Comparison of ENCODE assay signal across 17 mouse cellular contexts in genomic region chr16:30595835-30596557, GRCm38 (mm10). TPM values are rescaled to one million over a fixed set of nuclear protein-coding genes. Genes with fewer than 3 reads are reported as not detected.
DNase-seq lines count a peak whose midpoint lies in the region; ATAC-seq and TF ChIP-seq lines count a peak whose summit lies in the region.
"Had no signal": no experiment of that assay in that cellular context is flagged by ENCODE, and none has a peak within 500 bp of the region (broad histone marks: within the 10 kb centered on the region; RNA-seq: fewer than 3 reads in every experiment).

No protein-coding gene starts in this region.

- H3K27ac ChIP-seq in hindbrain, postnatal 0 days, result peak overlapping the region; percentile 41; the same call in 1 of the 2 replicates
- no peak overlapping the region for H3K27ac ChIP-seq in hindbrain, embryonic 11.5 days (ENCODE audit: low read depth, low read length)
- no peak overlapping the region for H3K27ac ChIP-seq in forebrain, embryonic 14.5 days (ENCODE audit: low read depth, low read length)
- H3K27ac ChIP-seq in liver, postnatal 0 days (ENCODE audit: low read depth), result peak overlapping the region; percentile 34; the same call in 1 of the 2 replicates
- H3K27ac ChIP-seq: intestine, embryonic 15.5 days; limb, embryonic 13.5 days; macrophage had no signal

- TF ChIP-seq CTCF in hindbrain, postnatal 0 days (IDR thresholded peaks at IDR 0.05; ENCODE audit: low read depth), result no peak
- TF ChIP-seq CTCF in liver, postnatal 0 days (IDR thresholded peaks at IDR 0.05; ENCODE audit: low read depth), result no peak

- DNase-seq in hindbrain, postnatal 0 days (ENCODE audit: low spot score), result peak; percentile 61
- no peak for DNase-seq in hindbrain, embryonic 11.5 days (ENCODE audit: low spot score)
- peak; percentile 62 for DNase-seq in retina, embryonic 14.5 days (ENCODE audit: low spot score)
- DNase-seq in retina, postnatal 1 day, result no peak
- peak; percentile 86 for DNase-seq in forebrain, embryonic 14.5 days (ENCODE audit: low spot score)
- DNase-seq in liver, postnatal 0 days, result no peak
- no peak for DNase-seq in thymus, postnatal 25 days
- DNase-seq in left cerebral cortex, adult 8-10 months (ENCODE audit: low spot score in 2 of 2), result no peak
- DNase-seq: adrenal gland, adult 8-10 months; gastrocnemius, postnatal 36 days; heart, postnatal 10 days; kidney, postnatal 36 days; thymus, postnatal 4 days had no signal

- no peak for ATAC-seq in hindbrain, postnatal 0 days
- ATAC-seq in hindbrain, embryonic 11.5 days (ENCODE audit: low FRiP score), result no peak
- peak; percentile 66 for ATAC-seq in forebrain, embryonic 14.5 days
- ATAC-seq in liver, postnatal 0 days, result no peak

- H3K9ac ChIP-seq in hindbrain, postnatal 0 days (replicated peaks; ENCODE audit: low read length), result 0 out of 2 replicates have a peak overlapping the region, but pooled peaks have one; percentile 17
- no peak overlapping the region for H3K9ac ChIP-seq in hindbrain, embryonic 11.5 days (ENCODE audit: low read depth, low read length)
- no peak overlapping the region for H3K9ac ChIP-seq in forebrain, embryonic 14.5 days (ENCODE audit: low read length)
- no peak overlapping the region for H3K9ac ChIP-seq in liver, postnatal 0 days (replicated peaks)
- H3K9ac ChIP-seq: intestine, embryonic 15.5 days had no signal

- no peaks in the 10 kb centered on the region for H3K9me3 ChIP-seq in hindbrain, postnatal 0 days (ENCODE audit: low read length)
- H3K9me3 ChIP-seq in hindbrain, embryonic 11.5 days (ENCODE audit: control insufficient read depth, low read length), result no peaks in the 10 kb centered on the region
- no peaks in the 10 kb centered on the region for H3K9me3 ChIP-seq in forebrain, embryonic 14.5 days (replicated peaks; ENCODE audit: control insufficient read depth, low read length)
- no peaks in the 10 kb centered on the region for H3K9me3 ChIP-seq in liver, postnatal 0 days (ENCODE audit: low read length)
- H3K9me3 ChIP-seq: intestine, embryonic 15.5 days; limb, embryonic 13.5 days had no signal

- H3K4me1 ChIP-seq in hindbrain, postnatal 0 days (ENCODE audit: insufficient read depth, low read length), result peaks cover 6% of the 10 kb centered on the region
- peaks cover 5% of the 10 kb centered on the region for H3K4me1 ChIP-seq in hindbrain, embryonic 11.5 days (replicated peaks; ENCODE audit: control insufficient read depth, insufficient read depth, low read length)
- peaks cover 18% of the 10 kb centered on the region for H3K4me1 ChIP-seq in forebrain, embryonic 14.5 days (ENCODE audit: control insufficient read depth, insufficient read depth, low read length)
- peaks cover 13% of the 10 kb centered on the region; the same call in 1 of the 2 replicates for H3K4me1 ChIP-seq in liver, postnatal 0 days (ENCODE audit: insufficient read depth)

- H3K4me3 ChIP-seq in hindbrain, postnatal 0 days (ENCODE audit: low read length), result no peak overlapping the region
- H3K4me3 ChIP-seq in hindbrain, embryonic 11.5 days (ENCODE audit: low read depth, low read length), result no peak overlapping the region
- no peak overlapping the region for H3K4me3 ChIP-seq in forebrain, embryonic 14.5 days (ENCODE audit: low read depth, low read length)
- no peak overlapping the region for H3K4me3 ChIP-seq in liver, postnatal 0 days (ENCODE audit: low read depth, low read length)
- H3K4me3 ChIP-seq: intestine, embryonic 15.5 days; limb, embryonic 13.5 days had no signal

- no peak for TF ChIP-seq EP300 in liver, postnatal 0 days (IDR thresholded peaks at IDR 0.05; ENCODE audit: low read depth)

- WGBS in hindbrain, postnatal 0 days, result 45% methylated on average over 14 of the region's 14 CpGs
- 69% methylated on average over 14 of the region's 14 CpGs for WGBS in hindbrain, embryonic 11.5 days
- WGBS in forebrain, embryonic 14.5 days, result 26% methylated on average over 14 of the region's 14 CpGs
- 51% methylated on average over 14 of the region's 14 CpGs for WGBS in liver, postnatal 0 days (ENCODE audit: insufficient replicate concordance)

- no peak overlapping the region for H3K4me2 ChIP-seq in hindbrain, postnatal 0 days (ENCODE audit: low read depth, low read length)
- no peak overlapping the region for H3K4me2 ChIP-seq in hindbrain, embryonic 11.5 days (replicated peaks; ENCODE audit: low read depth, low read length)
- no peak overlapping the region for H3K4me2 ChIP-seq in forebrain, embryonic 14.5 days (ENCODE audit: low read length)
- peak overlapping the region; percentile 53; the same call in 1 of the 2 replicates for H3K4me2 ChIP-seq in liver, postnatal 0 days (ENCODE audit: low read depth, low read length)

- no peaks in the 10 kb centered on the region for H3K27me3 ChIP-seq in hindbrain, postnatal 0 days (ENCODE audit: insufficient read depth, low read length)
- peaks cover 7% of the 10 kb centered on the region for H3K27me3 ChIP-seq in hindbrain, embryonic 11.5 days (ENCODE audit: control insufficient read depth, insufficient read depth, low read length)
- H3K27me3 ChIP-seq in forebrain, embryonic 14.5 days (replicated peaks; ENCODE audit: control insufficient read depth, insufficient read depth, low read length), result peaks cover 15% of the 10 kb centered on the region
- H3K27me3 ChIP-seq in liver, postnatal 0 days (ENCODE audit: insufficient read depth, low read length), result peaks cover 7% of the 10 kb centered on the region; the same call in 1 of the 2 replicates
- H3K27me3 ChIP-seq: CH12.LX had no signal

- no peaks in the 10 kb centered on the region for H3K36me3 ChIP-seq in hindbrain, postnatal 0 days (ENCODE audit: insufficient read depth, low read length)
- H3K36me3 ChIP-seq in hindbrain, embryonic 11.5 days (ENCODE audit: control insufficient read depth, insufficient read depth, low read length), result no peaks in the 10 kb centered on the region
- H3K36me3 ChIP-seq in forebrain, embryonic 14.5 days (ENCODE audit: control insufficient read depth, insufficient read depth, low read length), result no peaks in the 10 kb centered on the region
- H3K36me3 ChIP-seq in liver, postnatal 0 days (replicated peaks; ENCODE audit: insufficient read depth, low read length), result no peaks in the 10 kb centered on the region
- H3K36me3 ChIP-seq: intestine, embryonic 15.5 days; limb, embryonic 13.5 days had no signal

RNA-seq across cellular contexts. Expression of gene Fam43a, which starts 3.5 kb away (rescaled TPM):
- 28.8 and 33.1 TPM in 2 replicates for total RNA-seq in hindbrain, postnatal 0 days (2014; rRNA removed)
- 14.4 and 14.8 TPM in 2 replicates for polyA plus RNA-seq in hindbrain, postnatal 0 days (2015; fragmentation: Nextera tagmentation; extraction: Ambion mirVana)
- 6.7 TPM in 2 replicates for polyA plus RNA-seq in hindbrain, embryonic 11.5 days (2014; fragmentation: Nextera tagmentation; extraction: Ambion mirVana)
- polyA plus RNA-seq in forebrain, embryonic 14.5 days (2014; fragmentation: Nextera tagmentation; extraction: Ambion mirVana), result 6.1 and 6.7 TPM in 2 replicates
- 6.1 and 6.8 TPM in 2 replicates for polyA plus RNA-seq in liver, postnatal 0 days (2015; fragmentation: Nextera tagmentation; extraction: Ambion mirVana)
- total RNA-seq in left cerebral cortex, adult 8-10 months (2022), result 10 to 100 TPM; 14.6 to 17.8 (median 16.6) TPM

RNA-seq across cellular contexts. Expression of gene Lsg1, which starts 8.6 kb away (rescaled TPM):
- 9.9 and 16.7 TPM in 2 replicates for total RNA-seq in hindbrain, postnatal 0 days (2014; rRNA removed)
- 42.1 and 45.4 TPM in 2 replicates for polyA plus RNA-seq in hindbrain, postnatal 0 days (2015; fragmentation: Nextera tagmentation; extraction: Ambion mirVana)
- polyA plus RNA-seq in hindbrain, embryonic 11.5 days (2014; fragmentation: Nextera tagmentation; extraction: Ambion mirVana), result 73.4 and 85.1 TPM in 2 replicates
- polyA plus RNA-seq in forebrain, embryonic 14.5 days (2014; fragmentation: Nextera tagmentation; extraction: Ambion mirVana), result 59.1 and 62.3 TPM in 2 replicates
- 25.4 and 25.6 TPM in 2 replicates for polyA plus RNA-seq in liver, postnatal 0 days (2015; fragmentation: Nextera tagmentation; extraction: Ambion mirVana)
- total RNA-seq in left cerebral cortex, adult 8-10 months (2022), result 10 to 100 TPM; 19.8 to 30.9 (median 20.8) TPM

RNA-seq across cellular contexts. Expression of gene Tmem44, which starts 45.4 kb away (rescaled TPM):
- 83.9 and 92.9 TPM in 2 replicates for total RNA-seq in hindbrain, postnatal 0 days (2014; rRNA removed)
- 41.8 and 44.6 TPM in 2 replicates for polyA plus RNA-seq in hindbrain, postnatal 0 days (2015; fragmentation: Nextera tagmentation; extraction: Ambion mirVana)
- polyA plus RNA-seq in hindbrain, embryonic 11.5 days (2014; fragmentation: Nextera tagmentation; extraction: Ambion mirVana), result 30.9 and 32.0 TPM in 2 replicates
- polyA plus RNA-seq in forebrain, embryonic 14.5 days (2014; fragmentation: Nextera tagmentation; extraction: Ambion mirVana), result 57.5 and 62.4 TPM in 2 replicates
- 0.73 and 0.89 TPM in 2 replicates for polyA plus RNA-seq in liver, postnatal 0 days (2015; fragmentation: Nextera tagmentation; extraction: Ambion mirVana)
- total RNA-seq in left cerebral cortex, adult 8-10 months (2022), result 10 to 100 TPM; 52.0 to 52.9 (median 52.4) TPM
- polyA plus RNA-seq: macrophage had no signal

Comparison
In these comparisons a context has a peak if more than half of its experiments do, and no peak if none do; other contexts are left out.
1. DNase-seq: peak in hindbrain, postnatal 0 days (single experiment), retina, embryonic 14.5 days (single experiment) and forebrain, embryonic 14.5 days (single experiment); none in hindbrain, embryonic 11.5 days (single experiment), retina, postnatal 1 day (single experiment), liver, postnatal 0 days (single experiment), thymus, postnatal 25 days (single experiment) and left cerebral cortex, adult 8-10 months (0 of 2).
2. H3K27ac ChIP-seq: peak in hindbrain, postnatal 0 days (single experiment) and liver, postnatal 0 days (single experiment); none in hindbrain, embryonic 11.5 days (single experiment) and forebrain, embryonic 14.5 days (single experiment).
3. RNA of gene Tmem44, which starts 45.4 kb away (polyA plus RNA-seq): 57.5 to 62.4 TPM in forebrain, embryonic 14.5 days, 41.8 to 44.6 TPM in hindbrain, postnatal 0 days and 30.9 to 32.0 TPM in hindbrain, embryonic 11.5 days; 0.73 to 0.89 TPM in liver, postnatal 0 days; every median in the first group is over 10 times any median in the second.